Mouse (Mus musculus) heart, postnatal 36 days (tissue): ENCODE data around the gene Spns1. TPM values are rescaled to one million over a fixed set of nuclear protein-coding genes. Genes with fewer than 3 reads are reported as not detected.
"Not testable (repeated sequence)": the region's sequence is repeated elsewhere in the genome, so short reads cannot be mapped to it uniquely, and the experiment has no call there.

ENCODE experiments used
- DNase-seq, 2 experiments: peaks; one replicate each; pipeline ENCODE4 v3.0.0; 2021 to 2022
- intact Hi-C: fragments of 180-260 bp; cut with DNase I; formaldehyde crosslinking; loops from one replicate; pipeline ENCODE4 v1.15.1; 2025
- total RNA-seq, 2 experiments: library from RNA; stranded (reverse); gene quantifications; 2 replicates each; pipeline ENCODE4 v1.2.3; 2021

Spns1 gene
- total RNA-seq = 10 to 100 TPM; 31.5 to 33.1 TPM

DNA sequence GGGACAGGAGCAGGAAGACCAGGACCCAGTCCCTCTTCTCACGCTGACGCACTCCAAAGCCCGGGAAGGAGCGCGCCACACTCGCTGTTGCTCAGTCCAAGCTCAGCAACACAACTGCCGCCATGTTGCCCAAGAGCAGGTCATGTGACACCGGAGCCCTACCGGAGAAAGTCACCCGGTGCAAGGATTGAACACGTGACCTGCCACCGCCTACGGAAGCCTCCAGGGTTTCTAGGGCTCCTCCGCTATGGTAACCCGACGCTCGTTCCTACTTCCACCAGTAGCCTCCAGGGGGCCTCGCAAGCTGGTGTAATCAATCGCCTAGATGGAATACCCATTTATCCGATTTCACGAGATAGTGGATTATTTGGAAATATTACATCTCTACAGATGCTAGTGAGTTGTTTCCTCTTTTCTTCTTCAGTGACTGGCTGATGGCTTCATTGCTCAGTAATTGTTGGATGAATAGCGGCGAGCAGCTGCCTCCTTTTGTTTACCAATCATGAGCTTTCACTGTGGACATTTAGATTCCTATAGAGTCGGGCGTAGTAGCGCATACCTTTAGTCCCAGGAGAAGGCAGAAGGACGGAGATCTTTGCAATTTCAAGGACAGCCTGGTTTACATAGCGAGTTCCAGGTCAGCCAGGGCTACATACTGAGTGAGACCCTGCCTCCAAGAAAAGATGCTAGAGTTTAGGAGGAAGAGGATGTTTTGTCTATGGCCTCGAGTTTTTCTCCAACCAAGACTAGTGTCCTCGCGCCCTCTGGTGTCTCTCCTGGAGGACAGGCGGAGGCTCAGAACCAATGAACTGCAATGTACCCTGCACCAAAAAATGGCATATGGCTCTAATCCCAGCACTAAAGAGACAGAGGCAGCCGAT is at the start of gene Spns1:
Spns1 (minus strand) TSS at position 173 of the 881 bp plus-strand sequence.
- intact Hi-C loops = loop anchor here (1.0 to 5.0 kb wide), 2 partner anchors 54 to 115 kb away; no protein-coding TSS in a partner anchor
- peak; percentile 89 to 93 for DNase-seq

DNA sequence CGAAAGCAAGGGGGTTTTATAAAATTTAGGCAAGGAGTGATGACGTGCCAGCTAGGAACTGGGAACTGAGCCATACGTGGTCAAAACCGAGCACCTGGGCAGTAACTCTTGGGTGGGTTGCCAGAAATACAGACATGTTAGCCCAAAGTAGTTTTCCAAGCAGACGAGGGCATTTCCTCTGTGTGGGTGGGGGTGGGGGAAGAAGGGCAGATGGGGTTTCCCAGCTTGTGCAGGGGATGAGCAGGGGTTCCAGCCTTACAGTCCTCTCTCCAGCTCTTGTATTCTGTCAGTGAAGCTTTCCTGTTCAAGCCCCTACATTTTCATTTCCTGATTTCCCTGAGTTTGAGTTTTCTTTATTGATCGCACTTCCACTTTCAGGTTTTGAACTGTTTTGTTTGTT is 46.9 kb upstream of the Spns1 start:
- intact Hi-C loops = no loop called here
- no peak for DNase-seq

DNA sequence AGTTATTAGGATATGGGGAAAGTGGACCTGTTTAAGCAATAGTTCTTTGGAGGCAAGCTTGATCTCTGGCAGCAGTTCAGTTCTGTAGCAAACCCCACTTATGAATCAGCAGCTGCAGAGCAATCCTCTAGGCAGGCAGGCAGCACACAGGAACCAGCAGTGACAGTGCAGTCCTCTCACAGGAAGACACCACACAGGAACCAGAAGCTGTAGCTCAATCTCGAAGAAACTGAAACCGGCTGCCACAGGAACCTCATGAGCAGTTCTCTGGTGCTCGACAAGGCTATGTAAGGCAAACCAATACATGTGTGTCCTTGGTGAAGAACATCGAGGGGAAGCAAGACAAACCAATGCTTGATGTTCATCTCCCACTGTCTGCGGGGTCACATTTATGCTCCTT is 44.5 kb upstream of the Spns1 start:
- DNase-seq = no peak
- intact Hi-C loops = no loop called here

DNA sequence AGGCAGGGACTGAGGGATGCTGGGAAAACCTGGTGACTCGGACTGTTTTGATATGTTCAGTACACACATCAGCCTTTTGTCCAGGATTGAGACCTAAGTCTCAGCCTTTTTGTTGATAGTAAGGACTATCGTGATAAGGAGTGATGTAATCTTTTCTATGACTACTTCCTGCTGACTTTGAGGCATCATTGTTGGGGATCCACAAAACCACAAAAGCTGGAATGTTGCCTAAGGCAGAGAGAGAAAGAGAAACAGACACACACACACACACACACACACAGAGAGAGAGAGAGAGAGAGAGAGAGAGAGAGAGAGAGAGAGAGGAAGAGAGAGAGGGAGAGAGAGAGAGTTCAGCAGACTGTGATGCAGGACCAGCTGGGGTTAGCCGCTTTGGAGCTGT is 41.2 kb upstream of the Spns1 start:
- no peak for DNase-seq
- intact Hi-C loops = no loop called here

DNA sequence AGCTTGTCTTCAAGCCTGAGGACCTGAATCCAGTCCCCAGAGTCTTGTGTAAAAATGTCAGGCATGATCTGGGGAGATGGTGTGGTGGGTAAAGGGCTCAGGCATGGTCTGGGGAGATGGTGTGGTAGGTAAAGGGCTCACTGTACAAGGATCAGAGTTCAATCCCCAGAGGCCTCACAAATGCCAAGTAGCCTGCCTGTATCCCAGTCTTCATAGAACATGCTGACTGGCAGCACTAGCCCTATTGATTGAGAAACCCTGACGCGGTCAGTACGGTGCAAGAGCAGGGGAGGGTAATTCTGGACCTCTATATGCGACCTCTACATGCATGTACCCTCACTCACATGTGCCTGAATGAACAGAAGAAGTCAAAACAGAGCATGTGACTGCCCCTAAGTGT is 40.4 kb upstream of the Spns1 start:
- DNase-seq = no peak
- intact Hi-C loops = no loop called here

DNA sequence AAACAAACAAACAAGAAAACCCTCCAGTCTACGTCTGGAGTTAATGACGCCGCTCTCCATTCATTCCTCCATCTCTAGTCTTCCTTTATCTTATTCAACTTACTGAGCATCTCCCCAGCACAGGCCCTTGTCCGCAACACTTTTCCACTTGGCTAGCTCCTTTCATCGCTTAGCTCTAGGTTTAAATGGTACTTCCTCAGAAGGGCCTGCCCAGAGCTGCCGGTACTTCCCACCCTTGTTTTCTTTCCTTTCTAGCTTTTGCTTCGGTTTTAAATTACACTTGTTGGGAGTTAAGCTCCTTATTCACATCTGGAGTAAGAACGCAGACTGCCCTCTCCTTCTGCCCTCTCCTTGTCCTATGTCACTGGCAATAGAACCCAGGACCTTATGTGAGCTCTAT is 39.8 kb upstream of the Spns1 start:
- intact Hi-C loops = no loop called here
- DNase-seq = no peak

DNA sequence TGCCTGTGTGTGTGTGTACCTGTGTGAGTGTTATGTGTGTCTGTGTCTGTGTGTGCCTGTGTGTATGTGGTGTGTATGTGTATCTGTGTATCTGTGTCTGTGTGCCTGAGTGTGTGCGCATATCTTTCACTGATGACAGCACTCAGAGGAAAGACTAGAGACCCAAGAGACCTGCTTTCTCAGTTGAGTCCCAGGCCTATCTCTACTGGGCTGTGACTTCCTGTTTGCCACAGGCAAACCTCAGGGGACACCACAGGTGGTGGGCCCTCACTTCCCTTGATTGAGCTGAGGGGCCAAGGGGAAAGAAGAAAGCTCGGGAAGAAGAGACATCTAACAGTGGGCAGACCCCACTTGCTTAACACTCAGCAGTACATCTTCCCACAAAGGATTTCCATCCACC is 39.4 kb upstream of the Spns1 start:
- DNase-seq = no peak
- intact Hi-C loops = no loop called here

DNA sequence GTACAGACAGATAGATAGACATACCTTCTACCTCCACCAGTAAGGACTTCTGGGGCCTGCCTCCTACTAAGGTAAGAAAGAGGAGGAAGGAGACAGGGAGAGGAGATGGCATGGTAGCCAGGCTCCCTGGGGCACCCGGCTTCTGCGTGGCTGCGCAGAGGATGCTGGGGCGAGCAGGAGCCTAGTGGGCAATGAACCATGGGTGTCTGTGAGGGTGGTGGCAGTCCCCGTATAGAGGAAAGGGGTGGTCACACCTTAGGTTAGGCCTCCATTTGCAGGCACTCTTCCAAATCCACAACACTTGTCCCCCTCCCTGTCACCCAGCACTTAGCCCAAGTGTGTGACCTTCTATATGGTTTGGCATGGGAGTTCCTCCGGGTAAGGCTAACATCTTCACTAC is 37.5 kb upstream of the Spns1 start, which contains the start of gene Cd19:
Cd19 (minus strand) TSS at position 165 of the 400 bp plus-strand sequence.
- intact Hi-C loops = no loop called here

DNA sequence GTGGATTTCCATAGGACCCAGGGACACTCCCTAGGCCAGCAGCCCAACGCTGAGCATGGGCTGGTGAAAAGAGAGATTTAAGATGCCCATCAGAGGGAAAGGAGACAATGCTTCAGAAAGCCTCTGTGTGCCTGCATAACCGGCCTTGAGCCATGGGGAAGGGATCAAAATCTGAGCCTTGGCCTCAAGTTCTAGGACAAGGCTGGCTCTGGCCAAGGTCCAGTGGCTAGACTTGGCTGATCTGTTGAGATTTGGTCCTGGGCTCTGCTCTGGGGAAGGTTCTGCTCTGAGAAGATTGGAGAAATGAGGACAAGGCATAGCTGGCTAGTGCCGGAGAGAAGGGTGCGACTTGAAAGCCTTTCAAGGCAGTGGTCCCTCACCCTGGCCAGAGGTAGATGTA is 33.8 kb upstream of the Spns1 start:
- DNase-seq = no peak
- intact Hi-C loops = no loop called here

More for the DNA sequence above, 37.5 kb upstream of the Spns1 start, which contains the start of gene Cd19:
- DNase-seq = no peak

DNA sequence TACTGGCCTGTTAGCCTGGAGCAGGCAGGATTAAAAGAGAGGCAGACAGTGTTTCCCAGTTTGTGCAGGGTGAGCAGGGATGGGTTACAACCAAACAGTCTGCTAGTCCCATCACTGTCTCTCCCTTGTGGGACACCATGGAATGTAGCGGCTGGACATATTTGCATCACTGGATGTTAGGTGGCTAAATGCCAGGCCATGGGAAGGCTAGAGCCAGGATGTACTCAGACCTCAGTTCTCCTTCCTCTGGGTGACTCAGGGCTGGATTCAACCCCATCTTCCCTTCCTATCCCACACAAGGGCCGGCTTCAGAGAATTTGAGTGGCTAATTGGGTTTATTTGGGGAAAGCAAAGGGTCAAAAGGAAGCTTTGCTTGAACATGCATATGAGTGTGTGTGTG is 31.4 kb upstream of the Spns1 start:
- intact Hi-C loops = no loop called here
- no peak for DNase-seq

DNA sequence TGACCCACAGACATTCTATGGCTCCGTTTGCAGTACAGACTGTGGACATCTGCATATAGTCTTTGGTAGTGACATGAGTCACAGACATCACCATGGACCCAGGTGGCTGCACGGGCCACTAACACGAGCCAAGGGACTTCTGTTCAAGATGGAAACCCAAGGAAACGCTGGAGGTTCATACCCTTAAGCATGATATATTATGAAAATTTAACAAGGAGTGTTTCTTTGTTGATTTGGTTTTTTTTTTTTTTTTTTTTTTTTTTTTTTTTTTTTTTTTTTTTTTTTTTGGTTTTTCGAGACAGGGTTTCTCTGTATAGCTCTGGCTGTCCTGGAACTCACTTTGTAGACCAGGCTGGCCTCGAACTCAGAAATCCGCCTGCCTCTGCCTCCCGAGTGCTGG is 25.3 kb upstream of the Spns1 start:
- intact Hi-C loops = loop anchor here (5.0 kb wide), 1 partner anchor 295 kb away; the partner anchor contains the start of genes Bola2 and Slx1b
- DNase-seq = not testable (repeated sequence)

DNA sequence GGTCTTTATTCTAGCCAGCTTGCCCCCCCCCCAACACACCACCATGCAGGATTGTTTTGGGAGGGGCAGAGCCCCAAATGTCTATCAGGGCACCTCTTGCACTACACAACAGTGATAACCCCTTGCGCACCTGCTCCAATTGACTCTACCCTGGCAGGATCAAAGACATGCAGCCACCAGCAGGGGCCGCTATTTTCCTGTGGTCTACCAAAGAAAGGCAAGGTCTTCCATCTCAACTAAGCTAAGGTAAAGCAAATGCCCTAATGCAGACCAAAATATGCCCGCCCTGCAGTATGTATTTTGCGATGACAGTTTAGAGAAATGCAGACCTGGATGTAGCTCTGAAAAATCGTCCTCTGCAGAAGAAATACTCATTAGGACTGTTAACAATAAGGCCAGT is 22.3 kb upstream of the Spns1 start:
- peak; percentile 80 to 87 for DNase-seq
- intact Hi-C loops = loop anchor here (1.0 to 2.0 kb wide), 4 partner anchors 29 to 129 kb away; partner anchors contain the start of genes Rabep2 and Sh2b1

DNA sequence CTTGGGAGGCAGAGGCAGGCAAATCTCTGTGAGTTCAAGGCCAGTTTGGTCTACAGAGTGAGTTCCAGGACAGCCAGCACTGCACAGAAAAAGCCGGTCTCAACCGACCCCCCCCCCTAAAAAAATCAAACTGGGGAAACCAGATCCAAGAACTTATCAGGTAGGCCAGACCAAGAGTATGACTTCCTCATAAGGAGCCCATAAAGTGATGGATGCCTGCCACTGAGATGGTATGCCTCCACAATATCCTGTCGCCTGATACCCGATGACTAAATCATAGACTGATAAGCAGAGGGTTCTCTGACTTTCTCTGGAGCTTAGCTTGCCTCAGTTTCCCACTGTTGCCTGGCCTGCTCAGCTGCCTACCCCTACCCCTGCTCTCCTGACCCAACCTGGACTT is 20.6 kb upstream of the Spns1 start:
- no peak for DNase-seq
- intact Hi-C loops = loop anchor here (2.0 kb wide), 3 partner anchors 31 to 77 kb away; partner anchors contain the start of genes Rabep2 and Sh2b1

DNA sequence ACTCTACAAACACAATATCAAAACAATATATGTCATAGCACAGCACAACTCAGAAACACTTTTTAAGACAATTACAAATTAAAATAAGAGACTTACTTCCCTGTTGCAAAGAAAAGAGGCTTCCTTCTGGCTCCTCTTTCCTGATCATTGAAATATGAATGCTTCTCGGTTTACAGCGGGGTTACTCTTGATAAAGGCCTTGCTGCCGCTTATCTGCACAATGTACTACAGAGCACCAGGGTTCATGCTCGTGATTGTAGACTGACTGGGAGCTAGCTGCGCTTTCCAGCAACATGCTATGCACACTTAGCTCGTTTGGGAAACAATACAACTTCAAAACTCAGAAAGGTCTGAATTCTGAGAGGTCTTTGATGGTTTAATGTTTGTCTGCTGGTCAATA is 20.0 kb upstream of the Spns1 start:
- intact Hi-C loops = no loop called here
- no peak for DNase-seq

DNA sequence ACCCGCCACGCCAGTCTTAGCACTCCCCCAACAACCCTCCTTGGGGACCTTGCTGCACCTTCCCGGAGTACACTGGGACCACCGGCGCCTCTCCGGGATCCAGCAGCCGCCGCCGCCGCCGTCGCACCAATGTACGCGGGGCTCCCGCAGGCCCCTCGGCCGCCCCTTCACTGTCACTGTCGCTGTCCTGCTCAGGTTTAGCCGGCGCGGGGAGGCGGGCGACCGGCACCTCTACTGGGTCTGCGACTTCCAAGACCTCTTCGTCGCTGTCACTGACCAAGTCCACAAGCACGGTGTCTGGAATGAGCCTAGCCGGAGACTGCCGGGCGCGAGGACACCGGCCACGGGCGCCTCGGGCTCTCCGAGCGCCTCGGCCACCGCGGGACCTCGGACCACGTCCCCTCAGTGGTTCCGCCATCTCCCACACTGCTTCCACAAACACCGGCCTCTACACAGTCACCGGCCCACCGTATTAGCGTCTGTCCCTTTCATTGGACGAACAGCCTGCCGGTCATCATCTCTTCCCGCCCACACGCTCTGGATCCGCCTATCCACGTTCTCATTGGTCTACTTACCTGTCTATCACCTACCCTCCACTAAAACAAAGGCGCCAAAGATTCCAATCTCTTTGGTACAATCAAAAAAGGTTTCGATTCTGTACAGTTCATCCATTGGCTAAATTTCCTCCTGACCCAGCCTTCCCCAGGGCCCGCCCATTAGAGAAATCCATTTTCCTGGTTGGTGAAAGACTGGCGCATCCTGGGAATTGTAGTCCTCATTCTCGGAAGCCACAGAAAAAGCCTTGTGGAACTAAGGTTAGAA is 19.3 kb upstream of the Spns1 start, which contains the start of gene Nfatc2ip:
Nfatc2ip (minus strand) TSS at position 440 of the 822 bp plus-strand sequence.
- DNase-seq = peak; percentile 96 to 97
- intact Hi-C loops = no loop called here

DNA sequence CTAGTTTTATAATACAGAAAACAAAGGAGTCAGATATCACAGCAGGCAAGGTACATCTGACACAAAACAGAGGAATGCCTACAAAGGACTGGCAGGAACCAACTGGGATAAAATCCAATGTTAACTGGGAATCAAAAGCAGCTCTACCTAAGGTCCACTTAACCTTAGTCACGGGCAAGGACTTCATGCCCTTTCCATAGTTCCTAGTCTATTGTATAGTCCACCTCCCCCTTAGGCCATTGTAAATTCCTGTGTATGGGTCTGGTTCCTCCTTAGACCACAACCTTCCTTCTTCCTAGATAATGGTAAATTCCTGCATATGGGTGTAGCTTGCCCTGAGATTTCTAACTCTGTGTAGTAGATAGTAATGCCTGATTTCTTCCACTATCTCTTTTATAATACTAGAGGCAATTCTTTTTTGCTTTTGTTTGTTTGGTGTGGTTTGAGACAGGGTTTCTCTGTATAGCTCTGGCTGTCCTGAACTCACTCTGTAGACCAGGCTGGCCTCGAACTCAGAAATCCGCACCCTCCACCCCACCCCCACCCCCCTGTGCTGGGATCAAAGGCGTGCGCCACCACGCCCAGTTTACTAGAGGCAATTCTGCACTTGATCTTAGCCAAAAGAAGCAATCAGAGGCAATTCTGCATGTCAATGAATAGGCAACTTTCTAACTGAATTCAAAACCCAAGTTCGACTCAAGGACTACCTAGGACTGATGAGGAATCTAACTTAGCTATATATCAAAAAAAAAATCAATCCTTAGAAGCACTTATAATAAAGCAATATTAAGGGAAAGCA is 15.0 kb upstream of the Spns1 start:
- intact Hi-C loops, DNase-seq: not testable (repeated sequence)

DNA sequence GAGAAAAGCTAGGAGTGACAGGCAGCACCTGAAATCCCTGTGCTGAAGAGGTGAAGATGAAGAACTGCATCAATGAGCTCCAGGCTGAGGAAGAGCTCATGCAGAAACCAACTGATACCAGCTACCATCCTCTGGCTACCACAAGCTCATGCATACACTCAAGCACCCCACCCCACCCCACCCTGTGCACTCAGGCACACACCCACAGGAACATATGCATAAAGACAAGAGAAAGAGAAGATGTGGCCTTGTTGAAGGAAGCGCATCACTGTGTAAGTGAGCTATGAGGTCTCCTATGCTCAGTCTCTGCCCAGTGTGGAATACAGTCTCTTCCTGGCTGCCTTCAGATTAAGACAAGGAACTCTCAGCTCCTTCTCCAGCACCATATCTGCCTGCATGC is 10.9 kb upstream of the Spns1 start:
- intact Hi-C loops = no loop called here
- DNase-seq = no peak

DNA sequence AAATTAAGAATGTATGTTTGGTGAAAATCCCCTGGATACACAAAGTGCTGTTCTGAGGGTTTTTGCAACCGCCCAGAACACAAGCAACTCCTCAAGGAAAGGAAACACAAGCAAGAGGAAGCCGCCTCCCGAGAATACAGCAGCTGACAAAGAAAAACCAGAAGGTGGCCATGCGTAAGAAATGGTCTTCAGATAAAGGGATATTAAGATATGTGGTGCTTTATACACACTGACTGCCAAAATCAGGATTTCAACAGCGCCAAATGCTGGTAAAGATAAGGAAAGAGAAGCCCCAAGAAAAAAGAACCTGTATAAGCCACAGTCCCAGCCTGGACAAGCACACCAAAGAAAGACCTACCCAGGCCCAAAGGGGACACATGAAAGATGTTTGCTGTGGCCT is 6.3 kb upstream of the Spns1 start:
- no peak for DNase-seq
- intact Hi-C loops = no loop called here

DNA sequence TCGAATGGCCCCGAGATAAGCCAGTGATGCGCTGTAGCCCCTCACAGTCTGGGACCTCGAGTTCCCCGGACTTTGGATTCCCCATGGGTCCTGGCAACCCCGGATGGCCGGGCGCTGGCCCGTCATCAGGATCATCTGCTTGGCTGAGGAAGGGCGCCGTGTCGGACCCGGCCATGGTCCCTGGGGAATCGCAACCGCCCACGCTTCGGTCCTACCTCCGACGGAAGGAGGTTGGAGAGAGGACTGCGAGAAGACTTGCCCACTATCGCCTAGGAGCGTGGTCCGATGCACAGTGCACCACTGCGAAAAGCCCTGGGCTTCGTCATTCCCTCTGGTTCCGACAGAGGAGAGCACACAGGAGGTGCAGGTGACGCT is 360 bp downstream of the Spns1 start:
- no peak for DNase-seq
- intact Hi-C loops = loop anchor here (1.0 to 5.0 kb wide), 2 partner anchors 54 to 115 kb away; no protein-coding TSS in a partner anchor

DNA sequence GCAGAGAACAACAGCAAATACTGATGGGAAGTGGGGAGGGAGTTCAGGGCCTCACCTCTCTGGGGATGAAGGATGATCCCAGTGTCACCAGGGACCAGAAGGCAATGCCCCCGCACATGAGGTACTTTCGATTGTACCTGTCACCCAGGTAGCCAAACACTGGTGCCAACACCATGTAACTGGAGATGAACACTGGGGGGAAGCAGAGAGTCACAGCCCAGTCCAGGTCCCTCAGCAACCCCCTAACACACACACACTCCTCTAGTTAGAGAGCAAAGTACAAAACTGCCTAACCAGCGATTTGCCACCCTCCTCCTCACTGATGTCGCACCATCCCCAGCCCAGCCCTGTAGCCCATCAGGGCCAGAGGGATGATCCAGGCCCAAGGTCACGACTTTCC is 2.2 kb downstream of the Spns1 start:
- no peak for DNase-seq
- intact Hi-C loops = loop anchor here (5.0 kb wide), 1 partner anchor 113 kb away; no protein-coding TSS in a partner anchor
